Mouse (Mus musculus) intestine, embryonic 16.5 days (tissue): Measurements from ENCODE around the gene Cpt1c. TPM values are rescaled to one million over a fixed set of nuclear protein-coding genes. Genes with fewer than 3 reads are reported as not detected.

Experiments
- ATAC-seq: fragments of 200-750 bp; cut with Nextera tagmentation; 2 replicates; pipeline ENCODE4 v1.8.0; 2017; ENCODE audit warnings: moderate TSS enrichment, moderate library complexity
- H3K27ac ChIP-seq: fragments of 300-500 bp; sonication (generic); 2 replicates; pipeline ENCODE4 v1.5.1; 2014; ENCODE audit warnings: mild to moderate bottlenecking, low read length
- H3K27me3 ChIP-seq: fragments of 300-500 bp; sonication (generic); replicated peaks from 2 replicates; pipeline ENCODE4 v1.6.1; 2014; ENCODE audit warnings: low read length, control low read depth, mixed read lengths; ENCODE audit not compliant: control insufficient read depth, insufficient read depth
- H3K36me3 ChIP-seq: fragments of 300-500 bp; sonication (generic); 2 replicates; pipeline ENCODE4 v1.6.1; 2014; ENCODE audit warnings: low read length, control low read depth; ENCODE audit not compliant: control insufficient read depth, insufficient read depth
- H3K4me1 ChIP-seq: fragments of 300-500 bp; sonication (generic); 2 replicates; pipeline ENCODE4 v1.6.1; 2014; ENCODE audit warnings: low read length, control low read depth, mixed read lengths; ENCODE audit not compliant: control insufficient read depth, insufficient read depth
- H3K4me2 ChIP-seq: fragments of 300-500 bp; sonication (generic); 2 replicates; pipeline ENCODE4 v1.6.1; 2014; ENCODE audit warnings: low read depth, low read length, control low read depth
- H3K4me3 ChIP-seq: fragments of 300-500 bp; sonication (generic); 2 replicates; pipeline ENCODE4 v1.5.1; 2014; ENCODE audit warnings: mild to moderate bottlenecking, low read length
- H3K9ac ChIP-seq: fragments of 300-500 bp; sonication (generic); 2 replicates; pipeline ENCODE4 v1.6.1; 2014; ENCODE audit warnings: low read depth, low read length
- H3K9me3 ChIP-seq: fragments of 300-500 bp; sonication (generic); 2 replicates; pipeline ENCODE4 v1.6.1; 2016; ENCODE audit warnings: low read length, control low read depth; ENCODE audit not compliant: control insufficient read depth
- whole genome bisulfite sequencing: fragments of 180-500 bp; shearing (Covaris S2); extraction: QIAGEN DNeasy Blood & Tissue Kit; methylation state at CpG from one replicate; pipeline ENCODE4 v1.1.7; 2014; 5-methylcytosine and 5-hydroxymethylcytosine counted together
- polyA plus RNA-seq: library from polyadenylated mRNA; unstranded; fragments of >200 nt; fragmentation: Nextera tagmentation; extraction: Ambion mirVana; gene quantifications from 2 replicates; pipeline ENCODE4 v1.2.1, GENCODE M21; 2015

Cpt1c gene
- polyA plus RNA-seq, 1 experiment from 2014 or later, result 14.0 TPM

GRCm38 (mm10) chr7:44971142-44971541 is 3.5 kb downstream of the Cpt1c start:
- Histone ChIP-seq H3K9me3 (no peaks in the 10 kb centered on the region), H3K4me1 (peaks cover 22% of the 10 kb centered on the region), H3K27ac (peak overlapping the region; percentile 87; the same call in 1 of the 2 replicates), H3K27me3 (no peaks in the 10 kb centered on the region), H3K36me3 (peaks cover 4% of the 10 kb centered on the region; the same call in 1 of the 2 replicates), H3K9ac (peak overlapping the region; percentile 75; the same call in 1 of the 2 replicates), H3K4me3 (peak overlapping the region; percentile 64), H3K4me2 (peak overlapping the region; percentile 95)
- ATAC-seq, result no peak
- 59% methylated on average over 7 of the region's 7 CpGs for WGBS

GRCm38 (mm10) chr7:44970231-44970691 is 4.4 kb downstream of the Cpt1c start:
- Histone ChIP-seq H3K27me3 (no peaks in the 10 kb centered on the region), H3K27ac (peak overlapping the region; percentile 87), H3K4me2 (peak overlapping the region; percentile 95), H3K9ac (peak overlapping the region; percentile 75), H3K9me3 (no peaks in the 10 kb centered on the region), H3K4me1 (peaks cover 22% of the 10 kb centered on the region), H3K36me3 (no peaks in the 10 kb centered on the region), H3K4me3 (peak overlapping the region; percentile 64)
- 0% methylated on average over 36 of the region's 36 CpGs for WGBS
- peak; percentile 97 for ATAC-seq

GRCm38 (mm10) chr7:44966638-44967037 is 8.0 kb downstream of the Cpt1c start:
- no peak for ATAC-seq
- Histone ChIP-seq H3K27me3 (no peaks in the 10 kb centered on the region), H3K36me3 (no peaks in the 10 kb centered on the region), H3K4me3 (no peak overlapping the region), H3K27ac (no peak overlapping the region), H3K4me2 (no peak overlapping the region), H3K9ac (no peak overlapping the region), H3K4me1 (peaks cover 9% of the 10 kb centered on the region), H3K9me3 (no peaks in the 10 kb centered on the region)
- WGBS, result 60% methylated on average over 15 of the region's 15 CpGs

- Histone ChIP-seq H3K4me1 (peaks cover 3% of the 10 kb centered on the region), H3K27ac (no peak overlapping the region), H3K4me3 (no peak overlapping the region), H3K4me2 (no peak overlapping the region), H3K9me3 (no peaks in the 10 kb centered on the region), H3K27me3 (no peaks in the 10 kb centered on the region), H3K9ac (no peak overlapping the region), H3K36me3 (no peaks in the 10 kb centered on the region)
- no peak for ATAC-seq
- 77% methylated on average over 7 of the region's 7 CpGs for WGBS
These were observed 8.7 kb downstream of the Cpt1c start for GRCm38 (mm10) chr7:44965975-44966374.

GRCm38 (mm10) chr7:44964990-44965389 is 9.7 kb downstream of the Cpt1c start:
- H3K27me3 ChIP-seq, result no peaks in the 10 kb centered on the region
- H3K4me3 ChIP-seq, result no peak overlapping the region
- no peaks in the 10 kb centered on the region for H3K36me3 ChIP-seq
- H3K4me2 ChIP-seq, result no peak overlapping the region
- no peak overlapping the region for H3K27ac ChIP-seq
- H3K9me3 ChIP-seq, result no peaks in the 10 kb centered on the region
- H3K4me1 ChIP-seq, result no peaks in the 10 kb centered on the region
- ATAC-seq, result no peak
- no peak overlapping the region for H3K9ac ChIP-seq
- WGBS, result 94% methylated on average over 13 of the region's 13 CpGs

GRCm38 (mm10) chr7:44962831-44963230 is 11.8 kb downstream of the Cpt1c start:
- Histone ChIP-seq H3K4me2 (no peak overlapping the region), H3K36me3 (no peaks in the 10 kb centered on the region), H3K27me3 (no peaks in the 10 kb centered on the region), H3K9ac (no peak overlapping the region), H3K27ac (no peak overlapping the region), H3K4me3 (no peak overlapping the region), H3K9me3 (no peaks in the 10 kb centered on the region), H3K4me1 (no peaks in the 10 kb centered on the region)
- ATAC-seq, result no peak
- 89% methylated on average over 5 of the region's 5 CpGs for WGBS

GRCm38 (mm10) chr7:44962337-44962736 is 12.3 kb downstream of the Cpt1c start:
- WGBS, result 60% methylated on average over 8 of the region's 8 CpGs
- H3K9ac ChIP-seq, result no peak overlapping the region
- no peak for ATAC-seq
- H3K27ac ChIP-seq, result no peak overlapping the region
- H3K4me1 ChIP-seq, result no peaks in the 10 kb centered on the region
- H3K4me3 ChIP-seq, result no peak overlapping the region
- no peaks in the 10 kb centered on the region for H3K36me3 ChIP-seq
- H3K27me3 ChIP-seq, result no peaks in the 10 kb centered on the region
- H3K9me3 ChIP-seq, result no peaks in the 10 kb centered on the region
- no peak overlapping the region for H3K4me2 ChIP-seq

- Histone ChIP-seq H3K9ac (no peak overlapping the region), H3K4me2 (no peak overlapping the region), H3K4me1 (no peaks in the 10 kb centered on the region), H3K27ac (no peak overlapping the region), H3K27me3 (no peaks in the 10 kb centered on the region), H3K4me3 (no peak overlapping the region), H3K36me3 (no peaks in the 10 kb centered on the region), H3K9me3 (no peaks in the 10 kb centered on the region)
- ATAC-seq, result no peak
- WGBS, result 86% methylated on average over 13 of the region's 13 CpGs
These were observed 14.1 kb downstream of the Cpt1c start for GRCm38 (mm10) chr7:44960512-44960910.

GRCm38 (mm10) chr7:44959874-44960511 is 14.7 kb downstream of the Cpt1c start:
- Histone ChIP-seq H3K4me1 (no peaks in the 10 kb centered on the region), H3K36me3 (no peaks in the 10 kb centered on the region), H3K9me3 (no peaks in the 10 kb centered on the region), H3K4me3 (no peak overlapping the region), H3K9ac (no peak overlapping the region), H3K4me2 (no peak overlapping the region), H3K27me3 (no peaks in the 10 kb centered on the region), H3K27ac (no peak overlapping the region)
- WGBS, result 85% methylated on average over 10 of the region's 10 CpGs
- ATAC-seq, result no peak

- WGBS, result 77% methylated on average over 8 of the region's 8 CpGs
- no peak overlapping the region for H3K27ac ChIP-seq
- ATAC-seq, result no peak
- H3K36me3 ChIP-seq, result no peaks in the 10 kb centered on the region
- no peak overlapping the region for H3K9ac ChIP-seq
- H3K4me1 ChIP-seq, result no peaks in the 10 kb centered on the region
- H3K27me3 ChIP-seq, result no peaks in the 10 kb centered on the region
- H3K9me3 ChIP-seq, result no peaks in the 10 kb centered on the region
- H3K4me2 ChIP-seq, result no peak overlapping the region
- H3K4me3 ChIP-seq, result no peak overlapping the region
These were observed 15.4 kb downstream of the Cpt1c start for GRCm38 (mm10) chr7:44959281-44959680.
